Comparison of ENCODE assay signal across 8 mouse cellular contexts in the genomic region with DNA sequence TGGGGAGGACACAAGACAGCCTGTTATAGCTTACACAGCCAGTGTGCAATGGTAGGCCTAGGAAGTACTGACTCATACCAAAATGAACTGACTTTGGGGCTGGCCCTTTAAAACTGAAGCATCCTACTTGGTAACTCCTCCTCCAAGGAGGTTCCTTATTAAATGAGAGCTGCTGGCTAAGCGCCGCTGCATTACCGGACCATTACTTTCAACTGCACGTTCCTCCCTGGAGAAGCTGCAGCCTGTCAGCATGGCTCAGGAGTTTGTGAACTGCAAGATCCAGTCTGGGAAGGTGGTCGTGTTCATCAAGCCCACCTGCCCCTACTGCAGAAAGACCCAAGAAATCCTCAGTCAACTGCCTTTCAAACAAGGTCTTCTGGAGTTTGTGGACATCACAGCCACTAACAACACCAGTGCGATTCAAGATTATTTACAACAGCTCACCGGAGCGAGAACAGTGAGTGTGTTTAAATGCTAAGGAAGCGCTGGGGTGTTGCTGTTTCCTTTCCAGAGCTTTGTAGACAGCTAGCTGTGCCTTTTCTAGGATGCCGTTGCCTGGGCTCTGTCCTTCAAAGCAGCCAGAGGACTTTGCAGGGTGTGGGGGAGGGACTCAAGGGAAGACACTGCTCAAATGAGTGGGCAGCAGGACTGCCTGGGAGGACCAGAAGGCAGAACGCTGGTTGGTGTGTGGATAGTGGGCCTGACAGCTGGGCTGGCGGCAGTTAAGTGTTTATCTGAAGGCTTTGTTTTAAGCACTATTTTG. TPM values are rescaled to one million over a fixed set of nuclear protein-coding genes. Genes with fewer than 3 reads are reported as not detected.
DNase-seq lines count a peak whose midpoint lies in the region; ATAC-seq lines count a peak whose summit lies in the region.

Gene Glrx, plus strand, starts transcription at position 150 of the 763 bp plus-strand sequence.

- H3K27ac ChIP-seq in embryonic facial prominence, embryonic 10.5 days (replicated peaks) = peak within 1 kb of the TSS; percentile 55
- H3K27ac ChIP-seq in intestine, embryonic 16.5 days (ENCODE audit: low read length) = peak within 1 kb of the TSS; percentile 86

- peak; percentile 66 for ATAC-seq in intestine, embryonic 16.5 days

- DNase-seq in adrenal gland, postnatal 10 days = peak; percentile 87
- peak; percentile 67 for DNase-seq in embryonic facial prominence, embryonic 10.5 days (ENCODE audit: low spot score)
- peak; percentile 71 for DNase-seq in gonadal fat pad, adult 2 months (ENCODE audit: low read depth)
- peak; percentile 85 to 93 for DNase-seq in left cerebral cortex, postnatal 25 days (ENCODE audit: low spot score in 2 of 2)
- peak; percentile 67 for DNase-seq in mesoderm, embryonic 11.5 days (ENCODE audit: low read depth, low spot score)
- peak; percentile 75 to 86 for DNase-seq in right cerebral cortex, postnatal 36 days (ENCODE audit: low spot score in 2 of 2)
- peak; percentile 82 for DNase-seq in yolk sac, embryonic 10.5 days (ENCODE audit: low spot score)

- H3K36me3 ChIP-seq in embryonic facial prominence, embryonic 10.5 days (replicated peaks) = no peaks in the 10 kb centered on the region
- no peaks in the 10 kb centered on the region for H3K36me3 ChIP-seq in intestine, embryonic 16.5 days (ENCODE audit: control insufficient read depth, insufficient read depth, low read length)

- H3K9ac ChIP-seq in intestine, embryonic 16.5 days (ENCODE audit: low read depth, low read length) = peak within 1 kb of the TSS; percentile 72

- intact Hi-C loops in left cerebral cortex, postnatal 25 days (cut with DNase I) = loop anchor here (5.0 kb wide), 2 partner anchors 37 to 1448 kb away; partner anchors contain the start of gene Zfp72

- H3K4me2 ChIP-seq in intestine, embryonic 16.5 days (ENCODE audit: low read depth, low read length) = peak within 1 kb of the TSS; percentile 62

- H3K9me3 ChIP-seq in embryonic facial prominence, embryonic 10.5 days = no peaks in the 10 kb centered on the region
- no peaks in the 10 kb centered on the region for H3K9me3 ChIP-seq in intestine, embryonic 16.5 days (ENCODE audit: control insufficient read depth, low read length)

- no peaks in the 10 kb centered on the region for H3K27me3 ChIP-seq in embryonic facial prominence, embryonic 10.5 days (replicated peaks; ENCODE audit: low read depth, poor library complexity, severe bottlenecking)
- H3K27me3 ChIP-seq in intestine, embryonic 16.5 days (replicated peaks; ENCODE audit: control insufficient read depth, insufficient read depth, low read length) = no peaks in the 10 kb centered on the region

- peaks cover 39% of the 10 kb centered on the region for H3K4me1 ChIP-seq in embryonic facial prominence, embryonic 10.5 days
- peaks cover 34% of the 10 kb centered on the region; the same call in 1 of the 2 replicates for H3K4me1 ChIP-seq in intestine, embryonic 16.5 days (ENCODE audit: control insufficient read depth, insufficient read depth, low read length)

- peak within 1 kb of the TSS; percentile 58 for H3K4me3 ChIP-seq in embryonic facial prominence, embryonic 10.5 days
- peak within 1 kb of the TSS; percentile 66 for H3K4me3 ChIP-seq in intestine, embryonic 16.5 days (ENCODE audit: low read length)

- WGBS in embryonic facial prominence, embryonic 10.5 days = 1% methylated on average over 12 of the region's 12 CpGs
- under 1% methylated on average over 12 of the region's 12 CpGs for WGBS in intestine, embryonic 16.5 days

RNA-seq across cellular contexts. Expression of gene Glrx, which starts in this region (rescaled TPM):
- 10 to 100 TPM; 27.5 to 32.2 TPM for total RNA-seq in adrenal gland, postnatal 10 days (2021)
- 24.3 and 26.9 TPM in 2 replicates for polyA plus RNA-seq in embryonic facial prominence, embryonic 10.5 days (2016; fragmentation: Nextera tagmentation; extraction: Ambion mirVana)
- 58.3 and 58.4 TPM in 2 replicates for polyA plus RNA-seq in gonadal fat pad, adult 2 months (2012; rRNA removed)
- 210 and 253 TPM in 2 replicates for polyA plus RNA-seq in intestine, embryonic 16.5 days (2015; fragmentation: Nextera tagmentation; extraction: Ambion mirVana)
- 10 to 100 TPM; 52.4 to 52.6 TPM for total RNA-seq in left cerebral cortex, postnatal 25 days (2021)

Comparison
In these comparisons a context has a peak if more than half of its experiments do, and no peak if none do; other contexts are left out.
1. Peak in every context shown above with its lines: DNase-seq, ATAC-seq, H3K4me3 ChIP-seq and H3K27ac ChIP-seq.